Comparison of ENCODE assay signal across 21 mouse cellular contexts in the genomic region with DNA sequence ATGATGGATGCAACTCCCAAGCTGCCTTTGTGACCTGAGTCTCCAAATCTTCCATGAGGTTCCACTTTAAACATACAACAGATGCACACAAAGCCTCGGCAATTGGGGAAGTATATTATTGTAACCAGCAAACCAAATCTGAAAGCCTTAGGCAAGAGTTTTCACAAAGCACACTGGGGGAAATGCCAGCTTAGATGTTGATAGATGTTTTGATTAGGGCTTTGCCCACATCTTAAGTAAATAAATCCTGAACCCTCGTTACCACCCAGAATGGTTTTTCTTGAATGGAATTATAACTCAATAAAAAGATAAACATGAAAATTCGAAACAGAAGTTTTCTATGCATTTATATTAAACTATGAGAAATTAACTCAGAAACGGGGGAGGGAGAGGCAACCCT.
DNase-seq lines count a peak whose midpoint lies in the region; ATAC-seq lines count a peak whose summit lies in the region.
"Had no signal": no experiment of that assay in that cellular context is flagged by ENCODE, and none has a peak within 500 bp of the region (broad histone marks: within the 10 kb centered on the region; RNA-seq: fewer than 3 reads in every experiment).

No protein-coding gene starts in this region.

- H3K9ac ChIP-seq in embryonic facial prominence, embryonic 11.5 days (replicated peaks; ENCODE audit: low read length), result no peak overlapping the region
- H3K9ac ChIP-seq in embryonic facial prominence, embryonic 13.5 days, result no peak overlapping the region
- no peak overlapping the region for H3K9ac ChIP-seq in embryonic facial prominence, embryonic 15.5 days
- H3K9ac ChIP-seq: forebrain, embryonic 12.5 days had no signal

- no peaks in the 10 kb centered on the region for H3K36me3 ChIP-seq in embryonic facial prominence, embryonic 10.5 days (replicated peaks)
- no peaks in the 10 kb centered on the region for H3K36me3 ChIP-seq in embryonic facial prominence, embryonic 11.5 days (replicated peaks; ENCODE audit: control insufficient read depth, insufficient read depth, low read depth, low read length)
- H3K36me3 ChIP-seq in embryonic facial prominence, embryonic 13.5 days, result no peaks in the 10 kb centered on the region
- H3K36me3 ChIP-seq in embryonic facial prominence, embryonic 15.5 days, result no peaks in the 10 kb centered on the region
- H3K36me3 ChIP-seq: forebrain, embryonic 10.5 days; forebrain, embryonic 12.5 days had no signal

- 0 out of 2 replicates have a peak, but pooled peaks cover 3% of the 10 kb centered on the region for H3K9me3 ChIP-seq in embryonic facial prominence, embryonic 10.5 days
- H3K9me3 ChIP-seq in embryonic facial prominence, embryonic 11.5 days (replicated peaks; ENCODE audit: control insufficient read depth, low read length), result no peaks in the 10 kb centered on the region
- no peaks in the 10 kb centered on the region for H3K9me3 ChIP-seq in embryonic facial prominence, embryonic 13.5 days
- H3K9me3 ChIP-seq in embryonic facial prominence, embryonic 15.5 days (replicated peaks), result no peaks in the 10 kb centered on the region
- H3K9me3 ChIP-seq: forebrain, embryonic 10.5 days; forebrain, embryonic 12.5 days had no signal

- no peak for ATAC-seq in embryonic facial prominence, embryonic 11.5 days (replicated peaks; ENCODE audit: insufficient number of reproducible peaks, low FRiP score, low TSS enrichment, low read depth)
- ATAC-seq in embryonic facial prominence, embryonic 13.5 days (ENCODE audit: insufficient number of reproducible peaks, insufficient read depth, low FRiP score, low TSS enrichment, low read depth), result no peak
- no peak for ATAC-seq in embryonic facial prominence, embryonic 15.5 days (ENCODE audit: insufficient number of reproducible peaks, low FRiP score, low TSS enrichment, low read depth)
- ATAC-seq: forebrain, embryonic 14.5 days; forebrain, embryonic 16.5 days had no signal

- no peak for DNase-seq in embryonic facial prominence, embryonic 10.5 days (ENCODE audit: low spot score)
- DNase-seq in embryonic facial prominence, embryonic 11.5 days (ENCODE audit: low spot score), result peak; percentile 64
- no peak for DNase-seq in gastrocnemius, adult 18-20 months (ENCODE audit: low spot score)
- no peak for DNase-seq in left cerebral cortex, adult 11 months (ENCODE audit: low spot score)
- DNase-seq in spleen, adult 12 weeks (ENCODE audit: low spot score), result no peak
- DNase-seq: adrenal gland, adult 8-10 months; adrenal gland, postnatal 14 days; adrenal gland, postnatal 36 days; cerebellum, adult 11-12 months; cerebellum, adult 8-10 months; cerebellum, adult 9-11 months; cerebellum, postnatal 14 days; cerebellum, postnatal 36 days; embryo, embryonic 11 days had no signal

- H3K27me3 ChIP-seq in embryonic facial prominence, embryonic 10.5 days (replicated peaks; ENCODE audit: low read depth, poor library complexity, severe bottlenecking), result no peaks in the 10 kb centered on the region
- no peaks in the 10 kb centered on the region for H3K27me3 ChIP-seq in embryonic facial prominence, embryonic 11.5 days (ENCODE audit: control insufficient read depth, insufficient read depth, low read length)
- no peaks in the 10 kb centered on the region for H3K27me3 ChIP-seq in embryonic facial prominence, embryonic 13.5 days
- no peaks in the 10 kb centered on the region for H3K27me3 ChIP-seq in embryonic facial prominence, embryonic 15.5 days
- H3K27me3 ChIP-seq: forebrain, embryonic 12.5 days had no signal

- WGBS in embryonic facial prominence, embryonic 10.5 days, result 58% methylated on average over 4 of the region's 4 CpGs
- 48% methylated on average over 4 of the region's 4 CpGs for WGBS in embryonic facial prominence, embryonic 11.5 days
- WGBS in embryonic facial prominence, embryonic 13.5 days, result 27% methylated on average over 4 of the region's 4 CpGs
- 28% methylated on average over 4 of the region's 4 CpGs for WGBS in embryonic facial prominence, embryonic 15.5 days

- peaks cover 14% of the 10 kb centered on the region; the same call in 1 of the 2 replicates for H3K4me1 ChIP-seq in embryonic facial prominence, embryonic 10.5 days
- no peaks in the 10 kb centered on the region for H3K4me1 ChIP-seq in embryonic facial prominence, embryonic 11.5 days (ENCODE audit: control insufficient read depth, insufficient read depth, low read length)
- H3K4me1 ChIP-seq in embryonic facial prominence, embryonic 13.5 days, result peaks cover 35% of the 10 kb centered on the region
- 0 out of 2 replicates have a peak, but pooled peaks cover 8% of the 10 kb centered on the region for H3K4me1 ChIP-seq in embryonic facial prominence, embryonic 15.5 days

- H3K4me3 ChIP-seq in embryonic facial prominence, embryonic 10.5 days, result no peak overlapping the region
- H3K4me3 ChIP-seq in embryonic facial prominence, embryonic 11.5 days (ENCODE audit: low read depth, low read length), result no peak overlapping the region
- H3K4me3 ChIP-seq in embryonic facial prominence, embryonic 13.5 days, result no peak overlapping the region
- no peak overlapping the region for H3K4me3 ChIP-seq in embryonic facial prominence, embryonic 15.5 days (replicated peaks)
- H3K4me3 ChIP-seq: erythroblast, embryonic 14.5 days; forebrain, embryonic 10.5 days; forebrain, embryonic 12.5 days had no signal

- H3K4me2 ChIP-seq in embryonic facial prominence, embryonic 11.5 days (ENCODE audit: low read depth, low read length), result no peak overlapping the region
- no peak overlapping the region for H3K4me2 ChIP-seq in embryonic facial prominence, embryonic 13.5 days
- no peak overlapping the region for H3K4me2 ChIP-seq in embryonic facial prominence, embryonic 15.5 days (replicated peaks)
- H3K4me2 ChIP-seq: forebrain, embryonic 12.5 days had no signal

- 0 out of 2 replicates have a peak overlapping the region, but pooled peaks have one; percentile 66 for H3K27ac ChIP-seq in embryonic facial prominence, embryonic 10.5 days (replicated peaks)
- H3K27ac ChIP-seq in embryonic facial prominence, embryonic 11.5 days (replicated peaks; ENCODE audit: low read depth, low read length), result no peak overlapping the region
- H3K27ac ChIP-seq in embryonic facial prominence, embryonic 13.5 days, result peak overlapping the region; percentile 73
- 0 out of 2 replicates have a peak overlapping the region, but pooled peaks have one; percentile 44 for H3K27ac ChIP-seq in embryonic facial prominence, embryonic 15.5 days (replicated peaks)
- H3K27ac ChIP-seq: forebrain, embryonic 10.5 days; forebrain, embryonic 12.5 days had no signal
